Mouse (Mus musculus) kidney, postnatal 4 days (tissue): ENCODE measurements at regions not wholly inside any gene's neighbourhood (a gene's known extent, or its start where the extent isn't known, plus 50 kb on each side); places are given as distances from the start of the nearest gene placed in this dataset.

ENCODE experiments used
- DNase-seq, 2 experiments: peaks; one replicate each; pipeline ENCODE4 v3.0.0; 2021; ENCODE audit warnings: mixed read lengths in 2 of 2

- DNase-seq = no peak
Observed at GRCm38 (mm10) chrX:158920217-158920616, 289.9 kb upstream of the Rps6ka3 start.

- no peak for DNase-seq
Observed at GRCm38 (mm10) chrX:158921424-158921823, 288.7 kb upstream of the Rps6ka3 start.

- DNase-seq = peak; percentile 76 to 81
Observed at GRCm38 (mm10) chrX:158921838-158922450, 288.2 kb upstream of the Rps6ka3 start.

GRCm38 (mm10) chrX:158923081-158923561 lies 287.0 kb upstream of the Rps6ka3 start:
- peak; percentile 2 to 8 for DNase-seq

GRCm38 (mm10) chrX:158923657-158924489 lies 286.2 kb upstream of the Rps6ka3 start:
- DNase-seq = no peak

- DNase-seq = no peak
Observed at GRCm38 (mm10) chrX:158924490-158925398, 285.4 kb upstream of the Rps6ka3 start.

GRCm38 (mm10) chrX:158931864-158932263 lies 278.2 kb upstream of the Rps6ka3 start:
- no peak for DNase-seq

- no peak for DNase-seq
Observed at GRCm38 (mm10) chrX:158947191-158947590, 262.9 kb upstream of the Rps6ka3 start.

GRCm38 (mm10) chrX:158971726-158972125 lies 238.4 kb upstream of the Rps6ka3 start:
- peak; percentile 10 to 16 for DNase-seq

- DNase-seq = no peak
Observed at GRCm38 (mm10) chrX:158976648-158977047, 233.5 kb upstream of the Rps6ka3 start.

- DNase-seq = no peak
Observed at GRCm38 (mm10) chrX:158984721-158985120, 225.4 kb upstream of the Rps6ka3 start.

- no peak for DNase-seq
Observed at GRCm38 (mm10) chrX:158987676-158988075, 222.4 kb upstream of the Rps6ka3 start.

GRCm38 (mm10) chrX:159018955-159019354 lies 191.2 kb upstream of the Rps6ka3 start:
- DNase-seq = no peak

- no peak for DNase-seq
Observed at GRCm38 (mm10) chrX:159026311-159026710, 183.8 kb upstream of the Rps6ka3 start.

- DNase-seq = no peak
Observed at GRCm38 (mm10) chrX:159031927-159032326, 178.2 kb upstream of the Rps6ka3 start.

GRCm38 (mm10) chrX:159043432-159043831 lies 166.7 kb upstream of the Rps6ka3 start:
- peak; percentile 81 to 83 for DNase-seq

GRCm38 (mm10) chrX:159047876-159048275 lies 162.2 kb upstream of the Rps6ka3 start:
- no peak for DNase-seq

- DNase-seq = no peak
Observed at GRCm38 (mm10) chrX:159055689-159056461, 154.2 kb upstream of the Rps6ka3 start.

- DNase-seq = no peak
Observed at GRCm38 (mm10) chrX:159056462-159056805, 153.7 kb upstream of the Rps6ka3 start.

- DNase-seq = no peak
Observed at GRCm38 (mm10) chrX:159058931-159059330, 151.2 kb upstream of the Rps6ka3 start.

GRCm38 (mm10) chrX:159061322-159061721 lies 148.8 kb upstream of the Rps6ka3 start:
- DNase-seq = no peak

- DNase-seq = no peak
Observed at GRCm38 (mm10) chrX:159066212-159066611, 143.9 kb upstream of the Rps6ka3 start.
